Mouse (Mus musculus) urinary bladder, postnatal 25 days (tissue): ENCODE data around the gene Klhl3.

Experiments used
- DNase-seq: peaks from one replicate; pipeline ENCODE4 v3.0.0; 2022; ENCODE audit warnings: low spot score

Gene Klhl3

GRCm38 (mm10) chr13:58066496-58067389 lies 46.6 kb downstream of the Klhl3 start:
- no peak for DNase-seq

GRCm38 (mm10) chr13:58066081-58066495 lies 47.3 kb downstream of the Klhl3 start:
- no peak for DNase-seq

- no peak for DNase-seq
Observed at GRCm38 (mm10) chr13:58065316-58065715, 48.1 kb downstream of the Klhl3 start.

GRCm38 (mm10) chr13:58057953-58058870 lies 55.2 kb downstream of the Klhl3 start:
- DNase-seq = no peak

GRCm38 (mm10) chr13:58056618-58057017 lies 56.8 kb downstream of the Klhl3 start:
- DNase-seq = no peak

- no peak for DNase-seq
Observed at GRCm38 (mm10) chr13:58053628-58054027, 59.8 kb downstream of the Klhl3 start.

GRCm38 (mm10) chr13:58051654-58052053 lies 61.7 kb downstream of the Klhl3 start:
- DNase-seq = no peak

GRCm38 (mm10) chr13:58051251-58051650 lies 62.1 kb downstream of the Klhl3 start:
- no peak for DNase-seq

- no peak for DNase-seq
Observed at GRCm38 (mm10) chr13:58049121-58049520, 64.3 kb downstream of the Klhl3 start.

- DNase-seq = no peak
Observed at GRCm38 (mm10) chr13:58048076-58048475, 65.3 kb downstream of the Klhl3 start.

- DNase-seq = no peak
Observed at GRCm38 (mm10) chr13:58046178-58046577, 67.2 kb downstream of the Klhl3 start.

- DNase-seq = no peak
Observed at GRCm38 (mm10) chr13:58045278-58045677, 68.1 kb downstream of the Klhl3 start.

GRCm38 (mm10) chr13:58043278-58043677 lies 70.1 kb downstream of the Klhl3 start:
- no peak for DNase-seq

GRCm38 (mm10) chr13:58040112-58040511 lies 73.3 kb downstream of the Klhl3 start:
- DNase-seq = no peak

GRCm38 (mm10) chr13:58037506-58037905 lies 75.9 kb downstream of the Klhl3 start:
- DNase-seq = no peak

GRCm38 (mm10) chr13:58035470-58036156 lies 77.8 kb downstream of the Klhl3 start:
- DNase-seq = no peak

- no peak for DNase-seq
Observed at GRCm38 (mm10) chr13:58034985-58035384, 78.4 kb downstream of the Klhl3 start.

GRCm38 (mm10) chr13:58034507-58034906 lies 78.9 kb downstream of the Klhl3 start:
- no peak for DNase-seq

- DNase-seq = peak; percentile 71
Observed at GRCm38 (mm10) chr13:58031755-58032154, 81.6 kb downstream of the Klhl3 start.

- no peak for DNase-seq
Observed at GRCm38 (mm10) chr13:58027115-58027514, 86.3 kb downstream of the Klhl3 start.

GRCm38 (mm10) chr13:58025701-58026414 lies 87.5 kb downstream of the Klhl3 start:
- DNase-seq = no peak
